Mouse (Mus musculus) layer of hippocampus, adult 18-20 months (tissue): ENCODE data around the gene Fth1. TPM values are rescaled to one million over a fixed set of nuclear protein-coding genes. Genes with fewer than 3 reads are reported as not detected.
A peak's percentile ranks its signal among the peaks of the same experiment; 100 is the strongest.

Source experiments
- DNase-seq, 2 experiments: peaks; one replicate each; pipeline ENCODE4 v3.0.0; 2022; ENCODE audit warnings: low spot score in 2 of 2
- total RNA-seq, 2 experiments: library from RNA; stranded (reverse); gene quantifications; 2 replicates each; pipeline ENCODE4 v1.2.3; 2021

Gene Fth1
- total RNA-seq, 2 experiments from 2014 or later, result 3,571 to 3,745 TPM

GRCm38 (mm10) chr19:9991304-9991703 lies 10.9 kb downstream of the Fth1 start:
- peak; percentile 60 to 87 for DNase-seq

GRCm38 (mm10) chr19:9992011-9992958 lies 11.9 kb downstream of the Fth1 start:
- no peak for DNase-seq

GRCm38 (mm10) chr19:9993036-9993656 lies 12.7 kb downstream of the Fth1 start:
- DNase-seq, result peak; percentile 72 to 85

GRCm38 (mm10) chr19:9997204-9998062 lies 17.0 kb downstream of the Fth1 start:
- DNase-seq, result no peak

- no peak for DNase-seq
Measured at GRCm38 (mm10) chr19:9998063-9998416, 17.6 kb downstream of the Fth1 start.

- no peak for DNase-seq
Measured at GRCm38 (mm10) chr19:9998736-9999486, 18.5 kb downstream of the Fth1 start.

- peak in 1 of 2 experiments; percentile 55 for DNase-seq
Measured at GRCm38 (mm10) chr19:10000330-10000729, 19.9 kb downstream of the Fth1 start.

GRCm38 (mm10) chr19:10001206-10001969 lies 21.0 kb downstream of the Fth1 start, which contains the start of the genes Best1 and Rab3il1:
Gene Best1, minus strand, starts transcription at chr19:10001633.
Gene Rab3il1, plus strand, starts transcription at chr19:10001669.
- no peak for DNase-seq

- DNase-seq, result no peak
Measured at GRCm38 (mm10) chr19:10003696-10004095, 23.3 kb downstream of the Fth1 start.

- no peak for DNase-seq
Measured at GRCm38 (mm10) chr19:10011408-10011807, 31.0 kb downstream of the Fth1 start.

GRCm38 (mm10) chr19:10012827-10013278 lies 32.5 kb downstream of the Fth1 start:
- no peak for DNase-seq

- no peak for DNase-seq
Measured at GRCm38 (mm10) chr19:10013348-10013747, 33.0 kb downstream of the Fth1 start.

GRCm38 (mm10) chr19:10013913-10014312 lies 33.5 kb downstream of the Fth1 start:
- DNase-seq, result no peak

- DNase-seq, result no peak
Measured at GRCm38 (mm10) chr19:10014824-10015223, 34.4 kb downstream of the Fth1 start.

GRCm38 (mm10) chr19:10015442-10015841 lies 35.0 kb downstream of the Fth1 start:
- no peak for DNase-seq

- DNase-seq, result no peak
Measured at GRCm38 (mm10) chr19:10016151-10016550, 35.8 kb downstream of the Fth1 start.

GRCm38 (mm10) chr19:10017637-10018526 lies 37.5 kb downstream of the Fth1 start:
- peak; percentile 77 to 80 for DNase-seq

GRCm38 (mm10) chr19:10018527-10018818 lies 38.1 kb downstream of the Fth1 start:
- DNase-seq, result no peak

- no peak for DNase-seq
Measured at GRCm38 (mm10) chr19:10019214-10019760, 38.9 kb downstream of the Fth1 start.
